In the genomic region with DNA sequence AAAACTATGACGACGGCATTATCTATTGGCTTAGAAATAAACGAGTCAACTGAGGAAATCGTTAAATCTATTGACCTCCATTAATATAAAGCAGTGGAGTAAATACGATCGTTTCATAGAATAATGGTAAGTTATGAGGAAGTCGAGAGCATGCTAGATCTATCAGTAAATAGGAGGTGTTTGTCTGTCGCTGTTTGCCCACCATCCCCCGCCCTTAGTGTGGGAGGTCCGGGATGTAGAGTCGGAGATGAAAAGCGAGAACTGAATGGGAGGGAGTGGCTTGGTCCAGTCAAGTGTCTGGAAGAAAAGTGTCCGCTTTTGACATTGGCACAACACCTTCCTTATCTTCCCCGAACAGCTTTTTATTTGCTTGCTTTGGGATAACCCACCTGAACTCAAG, we compare ENCODE assay signal across 9 mouse cellular contexts. TPM values are rescaled to one million over a fixed set of nuclear protein-coding genes. Genes with fewer than 3 reads are reported as not detected.
A peak's percentile ranks its signal among the peaks of the same experiment; 100 is the strongest.
DNase-seq lines count a peak whose midpoint lies in the region; ATAC-seq and TF ChIP-seq lines count a peak whose summit lies in the region.
"Had no signal": no experiment of that assay in that cellular context is flagged by ENCODE, and none has a peak within 500 bp of the region (broad histone marks: within the 10 kb centered on the region; RNA-seq: fewer than 3 reads in every experiment).

A gene (plus strand): TSS at position 79 of the 400 bp plus-strand sequence.

- DNase-seq in gastrocnemius, adult 2 months = no peak
- DNase-seq in gastrocnemius, postnatal 25 days = no peak
- DNase-seq in retina, embryonic 14.5 days (ENCODE audit: low spot score) = peak; percentile 61
- DNase-seq in retina, postnatal 1 day = no peak
- no peak for DNase-seq in layer of hippocampus, postnatal 25 days (ENCODE audit: extremely low spot score in 1 of 2, low spot score in 1 of 2)
- DNase-seq in c-Kit-positive CD71-positive TER-119-positive erythroid progenitor cells, embryonic 14.5 days (ENCODE audit: low spot score) = no peak
- DNase-seq: thymus, postnatal 14 days had no signal

- H3K27ac ChIP-seq in gastrocnemius, adult 2 months = no peak within 1 kb of the TSS
- peak within 1 kb of the TSS; percentile 38 for H3K27ac ChIP-seq in olfactory bulb, adult 2 months (ENCODE audit: insufficient read depth, low read depth, low read length)

- peak within 1 kb of the TSS; percentile 63 for H3K4me3 ChIP-seq in gastrocnemius, adult 2 months
- peak within 1 kb of the TSS; percentile 76 for H3K4me3 ChIP-seq in olfactory bulb, adult 2 months (ENCODE audit: insufficient read depth, low read depth, low read length)

- TF ChIP-seq POLR2A in olfactory bulb, adult 2 months (IDR thresholded peaks at IDR 0.05; ENCODE audit: insufficient read depth, low read depth, low read length) = no peak

- no peak for TF ChIP-seq CTCF in gastrocnemius, adult 2 months (IDR thresholded peaks at IDR 0.05)
- TF ChIP-seq CTCF in olfactory bulb, adult 2 months (IDR thresholded peaks at IDR 0.05; ENCODE audit: insufficient read depth, low read depth, low read length) = no peak

- intact Hi-C loops in gastrocnemius, adult 2 months (cut with DNase I) = no loop called here

- 4% methylated on average over 14 of the region's 14 CpGs for WGBS in olfactory bulb, adult 2 months

- H3K4me1 ChIP-seq in olfactory bulb, adult 2 months (ENCODE audit: control insufficient read depth, insufficient read depth, low read length) = peaks cover 5% of the 10 kb centered on the region

- ATAC-seq in frontal cortex, adult (ENCODE audit: low TSS enrichment) = no peak

RNA-seq across cellular contexts. Expression of the gene that starts here (rescaled TPM):
- not detected for total RNA-seq in gastrocnemius, adult 2 months (2021)
- not detected for total RNA-seq in gastrocnemius, postnatal 25 days (2021)
- total RNA-seq in layer of hippocampus, postnatal 25 days (2021) = 10 to 100 TPM; 18.6 to 19.3 TPM
- polyA plus RNA-seq in olfactory bulb, adult 2 months (2012; ENCODE audit: insufficient read depth, insufficient read length, low replicate concordance, missing spikeins) = not detected in 2 replicates

Comparison
In these comparisons a context has a peak if more than half of its experiments do, and no peak if none do; other contexts are left out.
1. RNA of the gene that starts here (total RNA-seq): 18.6 to 19.3 TPM in layer of hippocampus, postnatal 25 days; not detected in gastrocnemius, adult 2 months and not detected in gastrocnemius, postnatal 25 days; every median in the first group is over 10 times any median in the second.